Mouse (Mus musculus): ENCODE results near the gene Frat2. TPM values are rescaled to one million over a fixed set of nuclear protein-coding genes. Genes with fewer than 3 reads are reported as not detected.
"Not testable (repeated sequence)": the region's sequence is repeated elsewhere in the genome, so short reads cannot be mapped to it uniquely, and the experiment has no call there.

Frat2 gene
- polyA plus RNA-seq, 1 experiment from 2014 or later, result 5.3 TPM

DNA sequence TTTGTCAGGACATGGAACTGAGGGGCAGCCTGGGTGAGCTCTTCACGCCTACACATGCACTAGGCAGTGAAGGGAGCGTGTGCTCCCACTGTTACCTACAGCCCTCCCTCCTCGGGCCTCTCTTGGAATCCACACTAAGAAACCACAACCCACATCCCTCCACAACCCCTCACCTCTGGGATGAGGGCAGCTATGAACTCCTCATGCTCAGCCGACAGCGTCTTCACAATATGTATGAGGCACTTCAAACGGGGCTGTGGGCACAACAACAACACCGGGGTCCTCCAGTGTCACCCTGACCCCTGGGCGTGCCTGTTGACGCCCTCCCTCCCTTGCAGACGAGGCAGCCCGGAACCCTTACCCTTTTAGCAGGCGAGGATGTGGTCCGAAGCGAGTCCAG is 26.4 kb upstream of the Frat2 start:
- Histone ChIP-seq H3K27ac (replicated peaks; ENCODE audit: low read depth, low read length) (no peak overlapping the region), H3K9ac (replicated peaks; ENCODE audit: low read length) (no peak overlapping the region), H3K9me3 (replicated peaks; ENCODE audit: control insufficient read depth, low read length) (no peaks in the 10 kb centered on the region), H3K4me2 (ENCODE audit: low read depth, low read length) (no peak overlapping the region), H3K4me1 (ENCODE audit: control insufficient read depth, insufficient read depth, low read length) (no peaks in the 10 kb centered on the region), H3K4me3 (ENCODE audit: low read depth, low read length) (no peak overlapping the region), H3K27me3 (ENCODE audit: control insufficient read depth, insufficient read depth, low read length) (no peaks in the 10 kb centered on the region), H3K36me3 (replicated peaks; ENCODE audit: control insufficient read depth, insufficient read depth, low read depth, low read length) (peaks cover 2% of the 10 kb centered on the region)
- 90% methylated on average over 14 of the region's 14 CpGs for WGBS
- ATAC-seq (replicated peaks; ENCODE audit: insufficient number of reproducible peaks, low FRiP score, low TSS enrichment, low read depth) (no peak), DNase-seq (ENCODE audit: low spot score) (no peak)

DNA sequence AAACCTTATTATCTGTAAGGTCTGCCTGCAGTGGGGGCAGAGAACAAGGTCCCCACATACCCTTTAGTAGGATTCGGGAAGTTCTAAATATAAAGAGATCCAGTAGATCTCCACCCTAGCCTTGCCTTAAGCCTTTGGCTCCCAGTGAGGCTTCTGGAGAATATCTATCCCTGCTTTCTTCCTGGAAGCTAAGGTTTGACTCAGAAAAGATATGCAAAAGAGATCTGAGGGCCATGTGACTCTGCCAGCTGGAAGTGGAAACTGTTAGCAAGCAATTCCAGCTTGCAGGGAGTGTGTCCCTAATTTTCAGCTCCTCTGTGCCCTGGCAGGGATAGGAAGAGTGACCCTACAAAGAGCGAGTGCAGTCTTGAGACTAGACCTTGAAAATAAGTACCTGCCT is 24.4 kb upstream of the Frat2 start:
- Histone ChIP-seq H3K9ac (replicated peaks; ENCODE audit: low read length) (no peak overlapping the region), H3K4me3 (ENCODE audit: low read depth, low read length) (no peak overlapping the region)
- 86% methylated on average over 2 of the region's 2 CpGs for WGBS

DNA sequence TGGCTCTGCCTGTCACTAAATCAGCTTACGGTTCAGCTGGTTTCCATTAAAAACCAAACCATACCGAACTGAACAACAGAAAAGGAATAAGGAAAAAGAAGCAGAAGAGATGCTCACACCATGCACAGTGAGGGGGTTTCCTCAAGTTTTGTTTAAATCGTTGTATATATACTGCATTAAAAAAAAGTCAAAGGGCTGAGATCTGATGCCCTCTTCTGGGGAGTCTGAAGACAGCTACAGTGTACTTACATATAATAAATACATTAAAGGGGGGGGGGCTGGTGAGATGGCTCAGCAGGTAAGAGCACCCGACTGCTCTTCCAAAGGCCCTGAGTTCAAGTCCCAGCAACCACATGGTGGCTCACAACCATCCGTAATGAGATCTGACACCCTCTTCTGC is 22.0 kb upstream of the Frat2 start:
- WGBS, result 81% methylated on average over 5 of the region's 5 CpGs
- H3K4me1 ChIP-seq (ENCODE audit: control insufficient read depth, insufficient read depth, low read length); H3K9me3 ChIP-seq (replicated peaks; ENCODE audit: control insufficient read depth, low read length); H3K4me3 ChIP-seq (ENCODE audit: low read depth, low read length); H3K36me3 ChIP-seq (replicated peaks; ENCODE audit: control insufficient read depth, insufficient read depth, low read depth, low read length); DNase-seq (ENCODE audit: low spot score); H3K27me3 ChIP-seq (ENCODE audit: control insufficient read depth, insufficient read depth, low read length); H3K4me2 ChIP-seq (ENCODE audit: low read depth, low read length); ATAC-seq (replicated peaks; ENCODE audit: insufficient number of reproducible peaks, low FRiP score, low TSS enrichment, low read depth); H3K9ac ChIP-seq (replicated peaks; ENCODE audit: low read length); H3K27ac ChIP-seq (replicated peaks; ENCODE audit: low read depth, low read length): not testable (repeated sequence)

More for the DNA sequence above, 24.4 kb upstream of the Frat2 start:
- no peaks in the 10 kb centered on the region; the same call in none of the 2 replicates for H3K36me3 ChIP-seq (replicated peaks; ENCODE audit: control insufficient read depth, insufficient read depth, low read depth, low read length)
- DNase-seq (ENCODE audit: low spot score), result no peak
- H3K4me2 ChIP-seq (ENCODE audit: low read depth, low read length), result no peak overlapping the region
- no peaks in the 10 kb centered on the region for H3K4me1 ChIP-seq (ENCODE audit: control insufficient read depth, insufficient read depth, low read length)
- ATAC-seq (replicated peaks; ENCODE audit: insufficient number of reproducible peaks, low FRiP score, low TSS enrichment, low read depth), result no peak
- no peaks in the 10 kb centered on the region for H3K9me3 ChIP-seq (replicated peaks; ENCODE audit: control insufficient read depth, low read length)
- no peaks in the 10 kb centered on the region for H3K27me3 ChIP-seq (ENCODE audit: control insufficient read depth, insufficient read depth, low read length)
- no peak overlapping the region for H3K27ac ChIP-seq (replicated peaks; ENCODE audit: low read depth, low read length)

DNA sequence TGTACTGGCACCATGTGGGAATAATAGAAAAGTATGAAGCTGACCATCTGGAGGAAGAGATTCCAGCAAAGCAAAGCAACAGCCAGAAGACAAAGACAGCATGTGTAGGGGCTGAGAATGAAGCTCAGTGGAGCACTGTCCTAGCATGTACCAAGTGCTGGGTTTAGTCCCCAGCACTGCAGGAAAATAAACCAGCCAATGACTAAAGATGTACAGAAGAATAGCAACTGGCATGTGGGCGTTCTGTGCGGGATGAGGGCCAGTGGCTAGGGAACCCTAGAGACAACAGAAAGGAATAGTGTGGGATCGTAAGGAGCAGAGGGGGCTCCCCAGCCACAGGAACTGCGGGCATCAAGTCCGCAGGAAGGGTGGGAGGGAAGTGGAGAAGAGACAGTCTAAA is 21.4 kb upstream of the Frat2 start:
- Histone ChIP-seq H3K36me3 (replicated peaks; ENCODE audit: control insufficient read depth, insufficient read depth, low read depth, low read length) (no peaks in the 10 kb centered on the region; the same call in 1 of the 2 replicates), H3K4me2 (ENCODE audit: low read depth, low read length) (no peak overlapping the region), H3K4me1 (ENCODE audit: control insufficient read depth, insufficient read depth, low read length) (no peaks in the 10 kb centered on the region), H3K9ac (replicated peaks; ENCODE audit: low read length) (no peak overlapping the region), H3K4me3 (ENCODE audit: low read depth, low read length) (no peak overlapping the region), H3K27me3 (ENCODE audit: control insufficient read depth, insufficient read depth, low read length) (no peaks in the 10 kb centered on the region), H3K9me3 (replicated peaks; ENCODE audit: control insufficient read depth, low read length) (no peaks in the 10 kb centered on the region), H3K27ac (replicated peaks; ENCODE audit: low read depth, low read length) (no peak overlapping the region)
- DNase-seq (ENCODE audit: low spot score), result no peak
- ATAC-seq (replicated peaks; ENCODE audit: insufficient number of reproducible peaks, low FRiP score, low TSS enrichment, low read depth), result no peak
- 94% methylated on average over 5 of the region's 5 CpGs for WGBS

DNA sequence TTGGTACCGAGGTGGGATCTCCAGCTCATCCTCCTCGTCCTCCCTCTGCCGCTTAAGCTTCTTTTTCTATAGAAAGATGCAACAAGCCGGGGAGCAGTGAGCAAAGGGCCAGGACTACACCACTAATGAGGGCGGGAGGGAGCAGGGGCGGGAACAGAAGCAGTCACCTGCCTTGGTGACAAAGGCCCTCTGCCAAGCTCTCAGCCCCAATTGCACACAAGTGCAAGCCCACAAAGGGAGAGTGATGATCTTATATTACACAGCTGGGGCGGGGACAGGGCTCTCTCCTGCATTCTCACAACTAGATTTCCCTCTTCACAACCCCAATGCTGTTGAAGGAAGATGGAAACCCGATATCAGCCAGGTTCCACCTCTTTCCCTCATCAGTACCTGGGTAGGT is 18.8 kb upstream of the Frat2 start:
- DNase-seq (ENCODE audit: low spot score) (no peak), ATAC-seq (replicated peaks; ENCODE audit: insufficient number of reproducible peaks, low FRiP score, low TSS enrichment, low read depth) (no peak)
- H3K27ac ChIP-seq (replicated peaks; ENCODE audit: low read depth, low read length), result no peak overlapping the region
- H3K4me2 ChIP-seq (ENCODE audit: low read depth, low read length), result no peak overlapping the region
- H3K27me3 ChIP-seq (ENCODE audit: control insufficient read depth, insufficient read depth, low read length), result no peaks in the 10 kb centered on the region
- H3K9ac ChIP-seq (replicated peaks; ENCODE audit: low read length), result no peak overlapping the region
- H3K36me3 ChIP-seq (replicated peaks; ENCODE audit: control insufficient read depth, insufficient read depth, low read depth, low read length), result no peaks in the 10 kb centered on the region; the same call in 1 of the 2 replicates
- WGBS, result 90% methylated on average over 8 of the region's 8 CpGs
- H3K4me3 ChIP-seq (ENCODE audit: low read depth, low read length), result no peak overlapping the region
- H3K9me3 ChIP-seq (replicated peaks; ENCODE audit: control insufficient read depth, low read length), result no peaks in the 10 kb centered on the region
- no peaks in the 10 kb centered on the region for H3K4me1 ChIP-seq (ENCODE audit: control insufficient read depth, insufficient read depth, low read length)

DNA sequence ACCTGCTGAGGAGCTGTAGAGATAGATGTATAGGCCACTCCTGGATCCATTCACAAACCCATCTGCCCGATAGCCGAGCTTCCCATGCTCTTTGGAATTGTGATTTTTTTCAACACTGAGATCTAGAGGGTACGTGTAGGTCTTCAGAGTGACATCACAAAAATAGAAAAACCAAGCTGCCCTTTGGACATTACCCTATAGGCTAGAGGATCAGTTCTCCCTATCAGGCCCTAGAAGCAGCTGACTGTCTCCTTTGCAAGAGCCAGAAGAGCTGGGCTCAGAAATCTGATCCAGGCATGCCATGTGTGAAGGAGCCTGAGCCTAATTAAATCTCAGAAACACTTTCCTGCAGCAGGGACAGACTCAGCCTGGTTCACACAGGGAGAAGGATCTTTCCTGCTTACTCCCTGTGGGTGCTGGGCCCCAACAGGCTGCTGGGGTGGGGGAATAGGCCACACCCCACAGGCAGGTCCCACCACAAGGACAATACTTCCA is 9.9 kb upstream of the Frat2 start:
- Histone ChIP-seq H3K27me3 (ENCODE audit: control insufficient read depth, insufficient read depth, low read length) (no peaks in the 10 kb centered on the region), H3K9ac (replicated peaks; ENCODE audit: low read length) (no peak overlapping the region), H3K4me1 (ENCODE audit: control insufficient read depth, insufficient read depth, low read length) (no peaks in the 10 kb centered on the region), H3K9me3 (replicated peaks; ENCODE audit: control insufficient read depth, low read length) (no peaks in the 10 kb centered on the region), H3K4me2 (ENCODE audit: low read depth, low read length) (no peak overlapping the region), H3K36me3 (replicated peaks; ENCODE audit: control insufficient read depth, insufficient read depth, low read depth, low read length) (no peaks in the 10 kb centered on the region), H3K4me3 (ENCODE audit: low read depth, low read length) (no peak overlapping the region), H3K27ac (replicated peaks; ENCODE audit: low read depth, low read length) (no peak overlapping the region)
- WGBS, result 72% methylated on average over 3 of the region's 3 CpGs
- ATAC-seq (replicated peaks; ENCODE audit: insufficient number of reproducible peaks, low FRiP score, low TSS enrichment, low read depth), result no peak
- peak; percentile 11 for DNase-seq (ENCODE audit: low spot score)

DNA sequence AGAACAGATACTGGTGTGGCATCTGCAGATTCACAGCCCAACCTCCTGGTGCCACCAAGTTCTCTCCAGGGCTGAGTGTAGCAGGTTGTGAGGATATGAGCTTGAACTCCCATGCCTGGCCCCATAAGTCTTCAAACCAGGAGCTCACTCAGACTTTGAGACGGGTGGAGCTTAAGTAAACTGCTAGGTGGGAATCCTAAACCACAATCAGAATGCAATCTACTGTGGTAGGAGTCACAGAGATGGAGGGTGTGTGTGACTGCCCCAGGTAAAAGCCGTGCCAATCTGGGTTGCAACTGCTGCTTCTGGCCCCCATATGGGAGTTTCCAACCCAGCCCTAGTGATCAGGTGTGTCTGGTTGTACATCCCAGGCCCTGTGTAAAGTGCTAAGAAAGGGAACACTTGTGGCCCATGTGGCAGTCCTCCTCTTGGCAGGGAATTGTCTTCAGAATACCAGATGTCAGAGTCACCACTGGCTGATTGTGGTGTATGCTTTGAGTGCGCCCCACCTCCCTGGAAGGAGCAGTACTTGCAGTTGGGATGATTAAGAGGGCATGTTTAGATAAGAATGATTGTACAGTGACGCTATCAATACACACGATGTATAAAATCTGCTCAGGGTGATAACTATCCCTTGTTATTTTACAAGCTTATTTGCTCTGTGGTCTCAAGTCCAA is 9.3 kb upstream of the Frat2 start:
- WGBS, result 81% methylated on average over 5 of the region's 5 CpGs
- Histone ChIP-seq H3K4me3 (ENCODE audit: low read depth, low read length) (no peak overlapping the region), H3K4me1 (ENCODE audit: control insufficient read depth, insufficient read depth, low read length) (no peaks in the 10 kb centered on the region), H3K36me3 (replicated peaks; ENCODE audit: control insufficient read depth, insufficient read depth, low read depth, low read length) (no peaks in the 10 kb centered on the region), H3K4me2 (ENCODE audit: low read depth, low read length) (no peak overlapping the region), H3K9me3 (replicated peaks; ENCODE audit: control insufficient read depth, low read length) (no peaks in the 10 kb centered on the region), H3K27ac (replicated peaks; ENCODE audit: low read depth, low read length) (no peak overlapping the region), H3K27me3 (ENCODE audit: control insufficient read depth, insufficient read depth, low read length) (no peaks in the 10 kb centered on the region), H3K9ac (replicated peaks; ENCODE audit: low read length) (no peak overlapping the region)
- DNase-seq (ENCODE audit: low spot score) (no peak), ATAC-seq (replicated peaks; ENCODE audit: insufficient number of reproducible peaks, low FRiP score, low TSS enrichment, low read depth) (no peak)

DNA sequence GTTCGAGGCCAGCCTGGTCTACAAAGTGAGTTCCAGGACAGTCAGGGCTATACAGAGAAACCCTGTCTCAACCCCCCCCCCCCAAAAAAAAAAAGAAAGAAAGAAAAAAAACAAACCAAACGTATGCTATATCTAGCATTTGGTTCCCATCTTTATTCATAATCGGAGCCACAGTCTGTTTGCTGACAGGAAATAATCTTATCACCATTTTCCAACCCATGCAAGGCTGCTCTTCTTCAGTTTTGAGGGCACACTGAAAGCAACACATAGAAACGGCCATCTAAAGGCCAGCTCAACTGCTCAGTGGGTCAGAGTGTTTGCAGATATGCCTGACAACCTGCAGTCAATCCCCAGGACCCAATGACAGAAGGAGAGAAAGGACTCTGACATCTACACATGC is 4.5 kb upstream of the Frat2 start:
- Histone ChIP-seq H3K27ac (replicated peaks; ENCODE audit: low read depth, low read length) (no peak overlapping the region), H3K27me3 (ENCODE audit: control insufficient read depth, insufficient read depth, low read length) (no peaks in the 10 kb centered on the region), H3K9me3 (replicated peaks; ENCODE audit: control insufficient read depth, low read length) (no peaks in the 10 kb centered on the region), H3K4me2 (ENCODE audit: low read depth, low read length) (no peak overlapping the region), H3K4me3 (ENCODE audit: low read depth, low read length) (no peak overlapping the region), H3K36me3 (replicated peaks; ENCODE audit: control insufficient read depth, insufficient read depth, low read depth, low read length) (no peaks in the 10 kb centered on the region), H3K9ac (replicated peaks; ENCODE audit: low read length) (no peak overlapping the region), H3K4me1 (ENCODE audit: control insufficient read depth, insufficient read depth, low read length) (no peaks in the 10 kb centered on the region)
- no peak for DNase-seq (ENCODE audit: low spot score)
- 85% methylated on average over 4 of the region's 4 CpGs for WGBS
- ATAC-seq (replicated peaks; ENCODE audit: insufficient number of reproducible peaks, low FRiP score, low TSS enrichment, low read depth), result no peak

Measured in embryonic facial prominence, embryonic 11.5 days (tissue).